Mouse (Mus musculus): ENCODE results near the gene Pdk4. TPM values are rescaled to one million over a fixed set of nuclear protein-coding genes. Genes with fewer than 3 reads are reported as not detected.
A peak's percentile ranks its signal among the peaks of the same experiment; 100 is the strongest.

Gene Pdk4
- total RNA-seq, 2 experiments from 2014 or later: 4.3 to 10.8 TPM

GRCm38 (mm10) chr6:5449878-5450277 lies 46.2 kb downstream of the Pdk4 start:
- intact Hi-C loops (cut with DNase I): no loop called here

DNA sequence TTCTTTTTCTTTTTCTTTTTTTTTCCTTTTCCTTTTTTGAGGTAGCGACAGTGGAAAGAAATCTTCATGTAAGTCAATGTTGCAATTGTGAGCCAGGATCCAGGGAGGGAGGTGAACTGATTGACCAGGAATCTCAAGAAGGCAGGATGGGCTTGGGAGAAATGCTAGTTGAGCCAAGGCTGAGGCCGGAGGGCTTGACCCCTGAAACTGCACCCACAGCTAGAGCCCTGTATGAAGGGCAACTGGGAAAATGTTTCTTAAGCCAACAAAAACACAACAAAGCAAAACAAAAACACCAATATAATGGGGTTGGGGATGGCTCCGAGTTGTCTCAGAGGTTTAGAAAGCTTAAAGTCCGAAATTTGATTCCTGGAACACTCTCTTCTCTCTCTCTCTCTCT lies 47.7 kb downstream of the Pdk4 start:
- no peak for DNase-seq (ENCODE audit: extremely low spot score in 1 of 2, low spot score in 2 of 2)
- intact Hi-C loops (cut with DNase I): no loop called here

More at GRCm38 (mm10) chr6:5449878-5450277, 46.2 kb downstream of the Pdk4 start:
- DNase-seq (ENCODE audit: extremely low spot score in 1 of 2, low spot score in 2 of 2): no peak

- no peak for DNase-seq (ENCODE audit: extremely low spot score in 1 of 2, low spot score in 2 of 2)
- intact Hi-C loops (cut with DNase I): no loop called here
Observed at GRCm38 (mm10) chr6:5447546-5447945, 48.6 kb downstream of the Pdk4 start.

DNA sequence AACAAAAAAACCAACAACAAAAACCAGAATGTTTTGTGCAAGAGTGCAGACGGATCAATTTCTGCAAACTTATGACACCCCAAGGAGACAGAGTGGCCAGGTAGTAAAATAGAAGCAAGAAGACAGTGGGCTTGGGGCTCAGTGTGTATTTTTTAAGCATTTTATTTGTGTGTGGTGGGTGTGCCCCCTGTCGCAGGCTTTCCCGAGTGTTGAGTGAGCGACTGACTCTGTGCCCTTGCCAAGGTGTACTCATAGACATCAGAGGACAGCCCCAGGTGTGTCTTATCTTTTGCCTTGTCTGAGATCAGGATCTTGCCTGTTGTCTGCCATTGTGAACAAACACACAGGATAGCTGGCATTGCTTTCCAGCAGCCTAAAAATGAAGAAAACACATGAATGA lies 49.1 kb downstream of the Pdk4 start:
- no peak for DNase-seq (ENCODE audit: extremely low spot score in 1 of 2, low spot score in 2 of 2)
- intact Hi-C loops (cut with DNase I): no loop called here

- DNase-seq (ENCODE audit: extremely low spot score in 1 of 2, low spot score in 2 of 2): no peak
- intact Hi-C loops (cut with DNase I): no loop called here
Observed at GRCm38 (mm10) chr6:5444331-5444898, 51.7 kb downstream of the Pdk4 start.

DNA sequence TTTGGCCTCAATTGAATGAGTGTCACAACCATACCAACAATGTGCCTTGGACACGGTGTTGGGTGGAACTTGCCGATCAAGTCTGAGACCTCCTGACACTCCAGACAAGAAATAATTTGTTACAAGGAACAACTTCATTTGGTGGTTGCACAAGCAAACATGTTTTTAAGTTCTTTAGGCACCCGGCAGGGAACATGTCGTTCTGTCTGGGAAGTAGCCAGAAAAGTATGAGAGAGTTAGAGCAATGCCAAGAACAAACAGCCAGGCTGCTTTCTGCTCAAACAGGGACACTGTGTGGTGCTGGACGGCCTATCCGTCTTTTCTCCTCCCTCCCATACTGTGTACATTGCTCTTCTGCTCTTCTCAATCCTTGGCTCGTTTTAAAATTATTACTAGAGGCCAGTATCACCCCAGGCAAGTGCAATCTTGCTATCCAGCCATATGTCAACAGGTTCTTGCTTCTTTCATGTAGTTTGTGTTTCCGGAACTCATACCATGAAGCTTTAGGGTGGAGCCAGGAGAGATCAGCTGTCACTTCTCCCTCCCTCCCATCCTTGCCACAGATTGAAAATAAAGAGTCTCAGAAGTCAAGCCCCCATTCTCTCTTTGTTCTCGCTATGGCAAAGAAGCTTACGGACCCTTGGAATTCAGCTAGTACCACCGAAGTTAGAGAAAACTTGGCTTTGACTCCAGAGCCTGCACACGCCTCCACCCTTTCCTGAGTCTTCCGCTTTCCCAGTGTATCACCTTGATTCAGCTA lies 52.8 kb downstream of the Pdk4 start:
- peak in 1 of 2 experiments; percentile 21 for DNase-seq (ENCODE audit: extremely low spot score in 1 of 2, low spot score in 2 of 2)
- intact Hi-C loops (cut with DNase I): no loop called here

- intact Hi-C loops (cut with DNase I): no loop called here
- peak in 1 of 2 experiments; percentile 34 for DNase-seq (ENCODE audit: extremely low spot score in 1 of 2, low spot score in 2 of 2)
Observed at GRCm38 (mm10) chr6:5442316-5443085, 53.6 kb downstream of the Pdk4 start.

GRCm38 (mm10) chr6:5441221-5441620 lies 54.9 kb downstream of the Pdk4 start:
- intact Hi-C loops (cut with DNase I): no loop called here
- DNase-seq (ENCODE audit: extremely low spot score in 1 of 2, low spot score in 2 of 2): no peak

GRCm38 (mm10) chr6:5437757-5438156 lies 58.4 kb downstream of the Pdk4 start:
- DNase-seq (ENCODE audit: extremely low spot score in 1 of 2, low spot score in 2 of 2): no peak
- intact Hi-C loops (cut with DNase I): no loop called here

- intact Hi-C loops (cut with DNase I): no loop called here
- no peak for DNase-seq (ENCODE audit: extremely low spot score in 1 of 2, low spot score in 2 of 2)
Observed at GRCm38 (mm10) chr6:5433887-5434286, 62.2 kb downstream of the Pdk4 start.

Other genes starting within 250 kb of the Pdk4 start
- gene Pon3, start 240.0 kb downstream of the Pdk4 start, total RNA-seq (2021): 1 to 10 TPM; 2.2 to 2.4 TPM
- 10 to 100 TPM; 17.6 to 18.7 TPM for gene Pon2, start 197.9 kb downstream of the Pdk4 start, total RNA-seq (2021)
- gene Asb4, start 112.9 kb downstream of the Pdk4 start, total RNA-seq (2021): 1 to 10 TPM; 1.1 to 1.2 TPM
- gene Dync1i1, start 229.3 kb upstream of the Pdk4 start, total RNA-seq (2021): 100 to 1,000 TPM; 169 to 176 TPM

All from left cerebral cortex, postnatal 10 days (tissue).